Mouse (Mus musculus) liver, embryonic 13.5 days (tissue): ENCODE results near the gene Fmnl2. TPM values are rescaled to one million over a fixed set of nuclear protein-coding genes. Genes with fewer than 3 reads are reported as not detected.

Experiments used
- ATAC-seq: fragments of 200-750 bp; cut with Nextera tagmentation; 2 replicates; pipeline ENCODE4 v1.8.0; 2017; ENCODE audit warnings: low read depth, mild to moderate bottlenecking, moderate number of reproducible peaks, moderate library complexity
- DNase-seq: peaks from one replicate; pipeline ENCODE4 v3.0.0; 2022
- H3K27ac ChIP-seq: fragments of 300-500 bp; sonication (generic); 2 replicates; pipeline ENCODE4 v1.5.1; 2015; ENCODE audit warnings: moderate library complexity, mild to moderate bottlenecking, inconsistent platforms
- H3K27me3 ChIP-seq: fragments of 300-500 bp; sonication (generic); 2 replicates; pipeline ENCODE4 v1.6.1; 2015; ENCODE audit warnings: mild to moderate bottlenecking, inconsistent platforms
- H3K36me3 ChIP-seq: fragments of 300-500 bp; sonication (generic); 2 replicates; pipeline ENCODE4 v1.6.1; 2015; ENCODE audit warnings: mild to moderate bottlenecking, inconsistent platforms
- H3K4me1 ChIP-seq: fragments of 300-500 bp; sonication (generic); replicated peaks from 2 replicates; pipeline ENCODE4 v1.6.1; 2015; ENCODE audit warnings: inconsistent platforms
- H3K4me2 ChIP-seq: fragments of 300-500 bp; sonication (generic); 2 replicates; pipeline ENCODE4 v1.6.1; 2015; ENCODE audit warnings: inconsistent platforms, mild to moderate bottlenecking, moderate library complexity
- H3K4me3 ChIP-seq: fragments of 300-500 bp; sonication (generic); replicated peaks from 2 replicates; pipeline ENCODE4 v1.5.1; 2015; ENCODE audit warnings: mild to moderate bottlenecking, inconsistent platforms
- H3K9ac ChIP-seq: fragments of 300-500 bp; sonication (generic); 2 replicates; pipeline ENCODE4 v1.6.1; 2015; ENCODE audit warnings: mild to moderate bottlenecking, inconsistent platforms
- H3K9me3 ChIP-seq: fragments of 300-500 bp; sonication (generic); replicated peaks from 2 replicates; pipeline ENCODE4 v1.6.1; 2016; ENCODE audit warnings: inconsistent platforms
- WGBS: fragments of 180-500 bp; shearing (Covaris S2); methylation state at CpG from one replicate; pipeline ENCODE4 v1.1.7; 2015; ENCODE audit not compliant: insufficient replicate concordance; 5-methylcytosine and 5-hydroxymethylcytosine counted together
- polyA plus RNA-seq: library from polyadenylated mRNA; unstranded; fragments of >200 nt; fragmentation: Nextera tagmentation; extraction: Ambion mirVana; gene quantifications from 2 replicates; pipeline ENCODE4 v1.2.1, GENCODE M21; 2015

Fmnl2 gene
- polyA plus RNA-seq, 1 experiment from 2014 or later, result 0.46 TPM

DNA sequence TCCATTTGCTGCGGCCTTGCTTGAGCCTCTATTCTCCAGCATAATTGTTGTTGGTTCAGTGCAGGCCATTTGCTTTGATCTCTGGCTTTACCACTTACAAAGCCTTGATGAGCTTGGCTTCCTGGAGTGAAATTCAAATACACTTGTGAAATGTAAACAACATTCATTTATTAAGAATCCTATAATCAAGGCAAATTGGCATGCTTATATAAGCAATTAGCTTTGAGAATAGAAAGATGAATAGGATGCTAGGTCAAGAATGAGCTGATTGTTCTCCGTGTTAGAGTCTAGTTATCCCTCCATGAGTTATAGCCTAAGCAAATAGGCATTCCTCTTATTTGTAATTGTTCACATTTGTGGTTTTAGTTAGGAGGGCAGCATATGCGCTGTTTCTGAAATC, 8.5 kb downstream of the Fmnl2 start:
- Histone ChIP-seq H3K27me3 (no peaks in the 10 kb centered on the region), H3K9me3 (no peaks in the 10 kb centered on the region), H3K4me1 (no peaks in the 10 kb centered on the region), H3K27ac (no peak overlapping the region), H3K9ac (no peak overlapping the region), H3K36me3 (no peaks in the 10 kb centered on the region), H3K4me3 (no peak overlapping the region), H3K4me2 (no peak overlapping the region)
- 72% methylated on average over 3 of the region's 3 CpGs for WGBS
- ATAC-seq (no peak), DNase-seq (no peak)

DNA sequence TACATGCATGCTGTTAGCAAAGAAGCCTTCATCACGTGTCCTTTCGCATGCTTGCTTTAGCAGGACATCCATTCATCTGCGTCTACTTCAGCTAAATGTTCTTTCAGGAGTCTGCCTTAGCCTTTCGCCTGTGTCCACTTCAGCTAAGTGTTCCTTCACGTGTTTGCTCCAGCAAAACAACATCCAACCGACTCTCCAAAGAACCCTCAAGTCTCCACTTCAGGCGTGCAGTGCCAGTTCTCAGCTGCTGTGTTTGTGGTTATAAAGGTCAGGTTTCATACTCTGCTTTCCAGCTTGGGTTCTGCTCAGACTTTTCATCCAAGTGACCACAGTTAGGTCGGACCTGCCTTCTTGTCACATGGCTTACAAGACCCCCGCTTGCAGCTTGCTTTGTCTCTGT, 10.1 kb downstream of the Fmnl2 start:
- Histone ChIP-seq H3K27ac (no peak overlapping the region), H3K4me3 (no peak overlapping the region), H3K36me3 (no peaks in the 10 kb centered on the region), H3K4me1 (0 out of 2 replicates have a peak, but pooled peaks cover 1% of the 10 kb centered on the region), H3K27me3 (no peaks in the 10 kb centered on the region), H3K9me3 (no peaks in the 10 kb centered on the region), H3K4me2 (no peak overlapping the region), H3K9ac (no peak overlapping the region)
- DNase-seq (no peak), ATAC-seq (no peak)
- WGBS, result 75% methylated on average over 9 of the region's 9 CpGs

DNA sequence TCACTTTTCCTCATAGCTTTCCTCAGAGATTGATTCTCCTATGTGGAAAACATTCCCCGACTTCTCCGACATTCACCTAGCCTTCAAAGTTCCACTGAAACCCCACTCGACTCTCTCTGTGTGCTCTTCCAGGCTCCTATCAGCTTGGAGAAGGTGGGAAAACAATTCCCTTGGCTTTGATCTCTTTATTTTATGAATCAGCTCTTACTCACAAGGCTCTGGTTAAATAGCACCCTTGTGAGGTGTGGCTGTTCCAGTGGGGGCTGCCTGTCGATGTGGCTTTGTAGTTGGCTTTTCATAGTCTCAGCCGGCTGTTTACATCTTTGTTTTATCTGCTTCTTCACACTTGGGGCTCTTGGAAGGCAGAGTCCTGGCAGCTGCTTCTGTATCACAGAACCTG, 10.5 kb downstream of the Fmnl2 start:
- Histone ChIP-seq H3K4me3 (no peak overlapping the region), H3K4me1 (0 out of 2 replicates have a peak, but pooled peaks cover 2% of the 10 kb centered on the region), H3K27me3 (no peaks in the 10 kb centered on the region), H3K36me3 (no peaks in the 10 kb centered on the region), H3K9ac (no peak overlapping the region), H3K27ac (no peak overlapping the region), H3K4me2 (no peak overlapping the region), H3K9me3 (no peaks in the 10 kb centered on the region)
- WGBS, result 64% methylated on average over 5 of the region's 5 CpGs
- ATAC-seq, result no peak
- no peak for DNase-seq

DNA sequence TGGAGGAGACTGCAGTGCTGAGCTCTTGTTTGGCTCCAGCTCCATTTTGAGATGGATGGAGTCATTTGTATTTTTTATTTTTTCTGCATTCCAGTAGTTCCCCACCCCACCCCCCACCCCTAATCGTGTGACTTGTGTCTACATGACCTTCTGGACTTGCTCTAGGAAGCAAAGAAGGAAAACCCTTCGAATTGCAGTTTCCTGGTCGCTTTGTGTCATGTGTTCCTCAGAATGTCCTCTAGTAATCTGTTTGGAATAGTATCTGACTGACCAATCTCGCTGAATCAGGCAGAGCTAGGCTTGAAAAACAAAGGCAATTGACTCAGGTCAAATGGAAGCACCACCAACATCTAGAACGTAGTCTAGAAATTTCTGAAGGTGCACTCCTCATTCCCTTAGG, 15.0 kb downstream of the Fmnl2 start:
- Histone ChIP-seq H3K27me3 (no peaks in the 10 kb centered on the region), H3K27ac (no peak overlapping the region), H3K9ac (no peak overlapping the region), H3K4me3 (no peak overlapping the region), H3K36me3 (no peaks in the 10 kb centered on the region), H3K4me2 (no peak overlapping the region), H3K4me1 (0 out of 2 replicates have a peak, but pooled peaks cover 2% of the 10 kb centered on the region), H3K9me3 (no peaks in the 10 kb centered on the region)
- 28% methylated on average over 5 of the region's 5 CpGs for WGBS
- DNase-seq, result no peak
- ATAC-seq, result no peak

DNA sequence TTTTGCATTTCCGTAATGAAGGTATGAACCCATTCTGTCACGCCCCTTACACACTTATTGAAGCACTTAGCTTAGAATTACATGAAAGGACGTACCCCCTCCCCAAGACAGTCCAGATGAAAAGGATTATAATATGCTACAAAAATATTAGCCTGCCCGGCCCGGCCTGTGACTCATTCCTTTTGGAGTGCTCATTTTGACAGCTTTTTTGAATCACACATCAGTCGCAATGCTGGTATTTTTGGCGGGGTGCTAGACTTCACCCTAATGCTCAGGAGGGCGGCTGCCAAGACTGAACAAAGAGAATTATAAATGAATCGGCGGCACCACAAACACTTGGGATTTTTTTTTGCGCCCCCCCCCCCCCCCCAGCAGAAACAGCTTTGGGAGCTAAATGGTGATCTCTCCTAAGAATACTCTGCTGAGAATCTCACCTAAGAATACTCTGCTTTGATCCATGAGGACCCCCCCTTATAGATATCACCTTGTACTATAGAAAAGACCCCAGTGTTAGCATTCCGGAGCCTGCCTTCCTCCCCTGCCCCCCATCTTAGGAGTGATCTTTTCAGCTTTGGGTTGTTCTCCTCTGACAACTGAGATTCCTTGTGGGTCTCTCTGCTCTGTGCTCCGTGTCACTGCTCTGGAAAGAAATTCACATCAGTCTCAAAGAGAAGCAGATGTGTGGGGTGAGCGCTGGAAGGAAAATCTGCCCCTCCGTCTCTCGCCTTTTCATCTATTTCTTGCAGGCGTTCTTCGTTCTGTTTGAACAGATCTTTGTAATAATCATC, 15.8 kb downstream of the Fmnl2 start:
- WGBS, result 73% methylated on average over 18 of the region's 18 CpGs
- Histone ChIP-seq H3K27ac (no peak overlapping the region), H3K27me3 (no peaks in the 10 kb centered on the region), H3K9me3 (no peaks in the 10 kb centered on the region), H3K4me1 (0 out of 2 replicates have a peak, but pooled peaks cover 2% of the 10 kb centered on the region), H3K4me2 (no peak overlapping the region), H3K36me3 (no peaks in the 10 kb centered on the region), H3K4me3 (no peak overlapping the region), H3K9ac (no peak overlapping the region)
- ATAC-seq, result no peak
- DNase-seq, result no peak

DNA sequence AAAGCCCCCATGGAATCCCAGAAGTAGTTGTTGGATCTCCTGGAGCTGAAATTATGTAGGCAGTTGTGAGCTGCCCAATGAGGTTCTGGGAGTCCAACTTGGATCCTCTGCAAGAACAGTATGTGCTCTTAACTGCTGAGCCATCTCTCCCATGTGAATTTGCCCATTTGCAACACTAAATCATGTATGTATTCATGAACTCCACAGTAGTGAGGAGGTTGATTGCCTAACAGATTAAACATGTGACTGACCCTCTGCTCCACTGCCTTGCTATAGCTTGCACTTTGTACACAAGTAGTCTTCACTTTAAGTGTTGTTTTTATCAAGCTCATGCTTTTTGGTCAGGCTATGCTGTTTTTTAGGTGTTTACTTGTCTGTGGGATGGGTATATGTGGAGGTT, 17.1 kb downstream of the Fmnl2 start:
- Histone ChIP-seq H3K27me3 (no peaks in the 10 kb centered on the region), H3K9ac (no peak overlapping the region), H3K4me1 (0 out of 2 replicates have a peak, but pooled peaks cover 2% of the 10 kb centered on the region), H3K9me3 (no peaks in the 10 kb centered on the region), H3K27ac (no peak overlapping the region), H3K4me2 (no peak overlapping the region), H3K4me3 (no peak overlapping the region), H3K36me3 (no peaks in the 10 kb centered on the region)
- ATAC-seq (no peak), DNase-seq (no peak)

DNA sequence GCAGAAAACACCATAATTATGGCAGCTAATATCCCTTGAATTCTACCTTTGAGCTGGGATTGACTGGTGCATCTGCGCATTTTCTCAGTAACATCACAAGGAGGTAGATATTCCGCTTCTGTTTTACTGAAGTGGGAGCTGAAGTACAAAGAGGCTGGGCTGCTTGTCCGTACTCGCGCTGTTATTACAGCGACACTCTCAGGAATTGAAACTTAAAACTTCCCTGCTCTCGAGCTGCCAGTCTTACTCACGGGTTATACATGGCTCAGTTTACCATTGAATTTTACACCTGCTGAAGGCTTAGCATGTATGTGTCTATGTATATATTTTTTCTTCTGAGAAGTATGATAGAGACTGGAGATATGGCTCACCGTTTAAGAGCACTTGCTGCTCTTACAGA, 18.1 kb downstream of the Fmnl2 start:
- DNase-seq (no peak), ATAC-seq (no peak)
- 81% methylated on average over 9 of the region's 9 CpGs for WGBS
- H3K9me3 ChIP-seq, result no peaks in the 10 kb centered on the region
- H3K36me3 ChIP-seq, result no peaks in the 10 kb centered on the region
- 0 out of 2 replicates have a peak, but pooled peaks cover 2% of the 10 kb centered on the region for H3K4me1 ChIP-seq
- H3K9ac ChIP-seq, result no peak overlapping the region
- H3K27ac ChIP-seq, result no peak overlapping the region
- no peaks in the 10 kb centered on the region for H3K27me3 ChIP-seq
- H3K4me3 ChIP-seq, result no peak overlapping the region
- no peak overlapping the region for H3K4me2 ChIP-seq

DNA sequence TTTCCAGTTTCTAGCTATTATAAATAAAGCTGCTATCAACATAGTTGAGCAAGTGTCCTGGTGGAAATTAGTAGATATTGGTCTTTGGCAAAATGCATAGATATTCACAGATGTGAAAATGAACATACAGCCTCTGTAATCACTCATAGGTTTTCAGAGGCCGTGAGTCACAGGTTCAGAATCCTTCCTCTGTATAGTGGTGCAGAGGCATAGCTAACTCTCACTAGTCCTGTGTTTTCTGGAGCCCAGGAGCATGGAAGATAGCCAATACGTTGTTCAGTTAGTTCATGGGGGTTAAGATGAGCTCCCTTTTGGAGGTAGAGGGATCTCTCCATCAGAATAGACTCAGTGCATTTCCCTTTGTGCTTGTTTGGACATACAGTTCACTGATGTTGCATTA, 25.7 kb downstream of the Fmnl2 start:
- Histone ChIP-seq H3K4me2 (no peak overlapping the region), H3K27me3 (no peaks in the 10 kb centered on the region), H3K4me1 (no peaks in the 10 kb centered on the region), H3K36me3 (no peaks in the 10 kb centered on the region), H3K27ac (no peak overlapping the region), H3K9me3 (no peaks in the 10 kb centered on the region), H3K4me3 (no peak overlapping the region), H3K9ac (no peak overlapping the region)
- ATAC-seq (no peak), DNase-seq (no peak)
- 56% methylated on average over 2 of the region's 2 CpGs for WGBS

DNA sequence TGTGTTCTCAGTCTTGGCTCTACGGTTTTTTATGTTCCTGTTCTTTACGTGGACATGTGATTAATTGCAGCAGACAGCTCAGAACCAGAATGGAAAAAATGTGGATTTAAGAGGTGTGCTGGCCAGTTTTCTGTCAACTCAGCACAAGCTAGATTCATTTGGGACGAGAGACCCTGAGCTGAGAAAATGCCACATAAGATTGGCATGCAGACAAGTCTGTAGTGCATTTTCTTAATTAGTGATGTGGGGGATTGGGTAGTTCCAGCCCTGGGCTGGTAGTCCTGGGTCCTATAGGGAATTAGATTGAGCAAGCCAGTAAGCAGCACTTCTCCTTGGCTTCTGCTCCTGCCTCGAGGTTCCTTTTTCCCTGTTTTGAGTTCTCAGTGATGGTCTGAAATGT, 26.4 kb downstream of the Fmnl2 start:
- DNase-seq, result no peak
- H3K27me3 ChIP-seq, result no peaks in the 10 kb centered on the region
- no peaks in the 10 kb centered on the region for H3K9me3 ChIP-seq
- WGBS, result 59% methylated on average over 4 of the region's 4 CpGs
- no peak overlapping the region for H3K4me2 ChIP-seq
- no peaks in the 10 kb centered on the region for H3K4me1 ChIP-seq
- H3K9ac ChIP-seq, result no peak overlapping the region
- no peaks in the 10 kb centered on the region for H3K36me3 ChIP-seq
- ATAC-seq, result no peak
- H3K4me3 ChIP-seq, result no peak overlapping the region
- no peak overlapping the region for H3K27ac ChIP-seq

DNA sequence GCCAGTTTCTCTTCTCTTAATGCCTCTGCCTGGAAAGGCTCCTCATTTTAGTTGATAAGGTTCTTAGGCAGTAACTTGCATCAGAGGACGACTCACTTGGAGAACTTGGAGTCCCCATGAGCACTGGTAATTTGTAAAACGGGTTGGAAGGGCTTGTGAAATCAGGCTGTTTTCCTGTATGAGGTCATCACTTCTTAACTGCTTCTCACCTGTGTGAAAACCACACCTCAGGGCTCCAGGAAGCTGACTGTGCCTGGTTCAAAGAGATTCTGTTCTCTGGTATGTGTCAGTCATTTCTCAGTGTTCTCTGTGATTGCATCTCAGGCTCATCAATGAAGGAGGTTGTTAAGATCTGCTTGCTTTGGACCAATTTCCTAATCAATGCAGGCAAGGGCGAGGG, 27.4 kb downstream of the Fmnl2 start:
- Histone ChIP-seq H3K27ac (no peak overlapping the region), H3K27me3 (no peaks in the 10 kb centered on the region), H3K4me2 (no peak overlapping the region), H3K9ac (no peak overlapping the region), H3K4me1 (no peaks in the 10 kb centered on the region), H3K4me3 (no peak overlapping the region), H3K9me3 (no peaks in the 10 kb centered on the region), H3K36me3 (no peaks in the 10 kb centered on the region)
- DNase-seq, result no peak
- WGBS, result 29% methylated on average over 3 of the region's 3 CpGs
- ATAC-seq, result no peak

DNA sequence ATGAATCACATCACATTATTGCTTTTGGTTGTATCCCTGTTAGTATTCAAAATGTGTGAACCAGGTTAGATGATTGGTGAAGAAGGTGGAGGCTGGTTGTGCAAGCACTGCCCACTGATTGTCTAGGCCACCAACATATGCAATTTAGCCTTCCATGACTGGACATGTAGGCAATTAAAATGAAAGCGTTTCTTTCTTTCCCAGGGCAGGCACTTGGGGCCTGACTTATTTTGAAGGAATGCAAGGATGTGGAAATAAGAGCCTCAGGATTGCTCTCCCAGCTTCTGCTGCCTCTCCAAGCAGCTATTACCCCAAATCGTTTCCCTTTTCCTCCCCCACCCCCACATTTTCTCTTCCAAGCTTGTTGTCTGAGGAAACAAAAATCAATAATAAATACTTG, 29.6 kb downstream of the Fmnl2 start:
- ATAC-seq, result no peak
- 44% methylated on average over 2 of the region's 2 CpGs for WGBS
- H3K4me2 ChIP-seq, result no peak overlapping the region

DNA sequence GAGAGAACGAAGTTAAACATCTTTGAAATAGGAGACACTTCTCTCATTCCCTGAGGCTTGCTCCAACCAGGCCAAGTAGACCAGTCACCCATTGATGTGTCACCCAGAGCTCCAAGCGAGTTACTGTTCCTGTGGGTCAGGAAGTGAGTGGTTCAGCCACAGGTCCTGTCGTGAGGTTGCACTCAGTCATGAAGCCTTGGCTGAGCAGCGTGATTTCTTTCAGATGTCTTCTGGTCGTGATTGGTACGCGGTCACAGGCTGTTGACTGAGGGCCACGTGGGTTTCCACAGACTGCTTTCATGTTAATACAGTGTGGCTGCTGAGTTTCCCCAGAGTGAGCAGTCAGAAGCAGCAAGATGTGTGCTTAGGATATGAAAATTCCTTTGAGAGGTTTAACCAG, 33.5 kb downstream of the Fmnl2 start:
- H3K9me3 ChIP-seq, result no peaks in the 10 kb centered on the region
- WGBS, result 40% methylated on average over 8 of the region's 8 CpGs
- no peak overlapping the region for H3K4me2 ChIP-seq
- H3K36me3 ChIP-seq, result no peaks in the 10 kb centered on the region
- 0 out of 2 replicates have a peak, but pooled peaks cover 6% of the 10 kb centered on the region for H3K4me1 ChIP-seq
- H3K4me3 ChIP-seq, result no peak overlapping the region
- H3K27ac ChIP-seq, result no peak overlapping the region
- DNase-seq (no peak), ATAC-seq (no peak)
- no peak overlapping the region for H3K9ac ChIP-seq
- no peaks in the 10 kb centered on the region for H3K27me3 ChIP-seq

More for the DNA sequence above, 29.6 kb downstream of the Fmnl2 start:
- H3K27ac ChIP-seq, result no peak overlapping the region
- H3K27me3 ChIP-seq, result no peaks in the 10 kb centered on the region
- DNase-seq, result no peak
- H3K36me3 ChIP-seq, result no peaks in the 10 kb centered on the region
- no peak overlapping the region for H3K9ac ChIP-seq
- no peaks in the 10 kb centered on the region for H3K9me3 ChIP-seq
- H3K4me3 ChIP-seq, result no peak overlapping the region
- no peaks in the 10 kb centered on the region for H3K4me1 ChIP-seq
